Mouse (Mus musculus): Measurements from ENCODE around the gene Pigw. TPM values are rescaled to one million over a fixed set of nuclear protein-coding genes. Genes with fewer than 3 reads are reported as not detected.
"Not testable (repeated sequence)": the region's sequence is repeated elsewhere in the genome, so short reads cannot be mapped to it uniquely, and the experiment has no call there.

Gene Pigw
- polyA plus RNA-seq, 1 experiment from 2014 or later = 4.8 TPM

- no peak for ATAC-seq (ENCODE audit: low FRiP score, low TSS enrichment)
- 94% methylated on average over 15 of the region's 15 CpGs for WGBS
- Histone ChIP-seq H3K36me3 (ENCODE audit: control insufficient read depth, insufficient read depth, low read length) (peaks cover 35% of the 10 kb centered on the region), H3K27ac (ENCODE audit: low read depth, low read length) (no peak overlapping the region), H3K27me3 (ENCODE audit: control insufficient read depth, insufficient read depth, low read length) (no peaks in the 10 kb centered on the region), H3K4me1 (ENCODE audit: control insufficient read depth, insufficient read depth, low read length) (no peaks in the 10 kb centered on the region), H3K9ac (ENCODE audit: low read depth, low read length) (no peak overlapping the region), H3K4me2 (replicated peaks; ENCODE audit: low read depth, low read length) (no peak overlapping the region), H3K4me3 (ENCODE audit: low read length) (no peak overlapping the region), H3K9me3 (ENCODE audit: control insufficient read depth, low read length) (no peaks in the 10 kb centered on the region)
These were observed 33.2 kb downstream of the Pigw start for GRCm38 (mm10) chr11:84846741-84847474.

- no peak overlapping the region for H3K4me2 ChIP-seq (replicated peaks; ENCODE audit: low read depth, low read length)
- no peaks in the 10 kb centered on the region for H3K27me3 ChIP-seq (ENCODE audit: control insufficient read depth, insufficient read depth, low read length)
- H3K4me3 ChIP-seq (ENCODE audit: low read length) = no peak overlapping the region
- H3K36me3 ChIP-seq (ENCODE audit: control insufficient read depth, insufficient read depth, low read length) = peaks cover 68% of the 10 kb centered on the region
- H3K4me1 ChIP-seq (ENCODE audit: control insufficient read depth, insufficient read depth, low read length) = no peaks in the 10 kb centered on the region
- H3K9me3 ChIP-seq (ENCODE audit: control insufficient read depth, low read length) = no peaks in the 10 kb centered on the region
- no peak overlapping the region for H3K9ac ChIP-seq (ENCODE audit: low read depth, low read length)
- ATAC-seq (ENCODE audit: low FRiP score, low TSS enrichment) = no peak
- H3K27ac ChIP-seq (ENCODE audit: low read depth, low read length) = no peak overlapping the region
- WGBS = 90% methylated on average over 2 of the region's 2 CpGs
These were observed 40.8 kb downstream of the Pigw start for GRCm38 (mm10) chr11:84839330-84839729.

DNA sequence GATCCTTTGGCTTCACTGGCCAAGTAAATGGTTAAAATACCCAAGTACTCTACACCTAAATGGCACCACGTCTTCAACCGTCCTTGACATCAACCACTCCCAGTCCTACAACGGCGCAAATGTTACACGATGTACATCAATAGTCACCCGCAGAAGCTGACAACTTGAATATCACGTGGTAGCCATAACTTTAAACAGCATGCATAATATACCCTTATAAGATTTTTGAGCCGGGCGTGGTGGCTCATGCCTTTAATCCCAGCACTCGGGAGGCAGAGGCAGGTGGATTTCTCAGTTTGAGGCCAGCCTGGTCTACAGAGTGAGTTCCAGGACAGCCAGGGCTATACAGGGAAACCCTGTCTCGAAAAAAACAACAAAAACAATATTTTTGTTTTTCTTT, 50.6 kb downstream of the Pigw start:
- Histone ChIP-seq H3K36me3 (ENCODE audit: control insufficient read depth, insufficient read depth, low read length) (peaks cover 31% of the 10 kb centered on the region), H3K4me2 (replicated peaks; ENCODE audit: low read depth, low read length) (peak overlapping the region; percentile 95), H3K9ac (ENCODE audit: low read depth, low read length) (peak overlapping the region; percentile 81; the same call in 1 of the 2 replicates), H3K4me3 (ENCODE audit: low read length) (peak overlapping the region; percentile 83), H3K27ac (ENCODE audit: low read depth, low read length) (peak overlapping the region; percentile 82)
- ATAC-seq (ENCODE audit: low FRiP score, low TSS enrichment); H3K4me1 ChIP-seq (ENCODE audit: control insufficient read depth, insufficient read depth, low read length); H3K27me3 ChIP-seq (ENCODE audit: control insufficient read depth, insufficient read depth, low read length); H3K9me3 ChIP-seq (ENCODE audit: control insufficient read depth, low read length): not testable (repeated sequence)
- WGBS = 76% methylated on average over 11 of the region's 11 CpGs

DNA sequence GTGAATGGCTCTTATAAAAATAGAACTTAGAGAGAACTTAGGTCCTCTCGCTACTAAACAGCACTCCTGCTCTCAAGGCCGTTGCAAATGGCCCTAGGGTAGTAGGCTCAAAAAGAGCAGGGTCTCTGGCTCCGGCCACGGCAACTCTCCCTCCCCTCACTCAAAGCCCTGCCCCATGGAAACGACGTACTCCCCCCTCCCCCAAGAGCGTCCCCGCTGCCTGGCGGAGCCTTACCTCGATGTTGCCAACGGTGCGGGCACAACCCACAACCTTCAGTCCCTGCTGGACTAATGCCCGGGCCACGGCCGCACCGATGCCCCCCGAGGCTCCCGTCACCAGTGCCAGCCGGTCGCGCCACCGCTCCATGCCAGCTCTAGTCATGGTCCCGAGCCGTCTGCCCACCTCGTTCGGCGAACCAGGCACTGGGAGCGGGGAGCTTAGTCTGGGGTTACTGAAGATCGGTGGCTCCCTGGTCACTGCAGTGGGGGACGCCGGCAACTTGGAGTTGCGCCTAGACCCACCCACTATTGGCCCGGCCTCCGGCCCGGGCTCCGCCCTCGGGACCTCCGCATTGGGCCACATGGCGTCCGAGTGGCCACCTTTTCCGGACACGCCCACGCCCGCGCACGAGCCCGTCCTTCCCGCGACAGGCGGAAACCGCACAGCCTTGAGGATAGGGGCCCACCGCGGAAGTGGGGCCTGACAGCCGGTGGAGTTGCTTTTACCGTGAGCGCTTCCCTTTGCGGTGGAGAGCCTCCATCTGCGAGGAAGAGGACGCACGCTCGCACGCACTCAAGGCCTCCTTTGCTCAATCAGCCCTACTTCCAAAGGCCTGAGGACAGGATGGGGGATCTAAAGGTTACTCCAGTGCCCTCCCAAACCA, 51.3 kb downstream of the Pigw start, which contains the start of gene Dhrs11:
TSS of gene Dhrs11 (minus strand) at position 479 of the 884 bp plus-strand sequence.
- H3K4me3 ChIP-seq (ENCODE audit: low read length) = peak within 1 kb of the TSS; percentile 83
- H3K27me3 ChIP-seq (ENCODE audit: control insufficient read depth, insufficient read depth, low read length) = no peaks in the 10 kb centered on the region
- H3K27ac ChIP-seq (ENCODE audit: low read depth, low read length) = peak within 1 kb of the TSS; percentile 82
- peak within 1 kb of the TSS; percentile 95 for H3K4me2 ChIP-seq (replicated peaks; ENCODE audit: low read depth, low read length)
- peak within 1 kb of the TSS; percentile 81 for H3K9ac ChIP-seq (ENCODE audit: low read depth, low read length)
- no peaks in the 10 kb centered on the region for H3K9me3 ChIP-seq (ENCODE audit: control insufficient read depth, low read length)
- 0 out of 2 replicates have a peak, but pooled peaks cover 5% of the 10 kb centered on the region for H3K4me1 ChIP-seq (ENCODE audit: control insufficient read depth, insufficient read depth, low read length)
- H3K36me3 ChIP-seq (ENCODE audit: control insufficient read depth, insufficient read depth, low read length) = peaks cover 24% of the 10 kb centered on the region
- peak; percentile 97 for ATAC-seq (ENCODE audit: low FRiP score, low TSS enrichment)
- under 1% methylated on average over 62 of the region's 62 CpGs for WGBS

GRCm38 (mm10) chr11:84827901-84828503, 52.1 kb downstream of the Pigw start:
- no peak for ATAC-seq (ENCODE audit: low FRiP score, low TSS enrichment)
- H3K27me3 ChIP-seq (ENCODE audit: control insufficient read depth, insufficient read depth, low read length) = no peaks in the 10 kb centered on the region
- 0 out of 2 replicates have a peak, but pooled peaks cover 5% of the 10 kb centered on the region for H3K4me1 ChIP-seq (ENCODE audit: control insufficient read depth, insufficient read depth, low read length)
- no peaks in the 10 kb centered on the region for H3K9me3 ChIP-seq (ENCODE audit: control insufficient read depth, low read length)
- peak overlapping the region; percentile 81; the same call in 1 of the 2 replicates for H3K9ac ChIP-seq (ENCODE audit: low read depth, low read length)
- H3K36me3 ChIP-seq (ENCODE audit: control insufficient read depth, insufficient read depth, low read length) = peaks cover 18% of the 10 kb centered on the region
- peak overlapping the region; percentile 95 for H3K4me2 ChIP-seq (replicated peaks; ENCODE audit: low read depth, low read length)
- H3K27ac ChIP-seq (ENCODE audit: low read depth, low read length) = no peak overlapping the region
- WGBS = 43% methylated on average over 3 of the region's 3 CpGs
- peak overlapping the region; percentile 83 for H3K4me3 ChIP-seq (ENCODE audit: low read length)

- ATAC-seq (ENCODE audit: low FRiP score, low TSS enrichment) = no peak
- H3K4me3 ChIP-seq (ENCODE audit: low read length) = no peak overlapping the region
These were observed 52.6 kb downstream of the Pigw start for GRCm38 (mm10) chr11:84827492-84827891.

More at GRCm38 (mm10) chr11:84827492-84827891, 52.6 kb downstream of the Pigw start:
- Histone ChIP-seq H3K4me2 (replicated peaks; ENCODE audit: low read depth, low read length) (no peak overlapping the region), H3K9ac (ENCODE audit: low read depth, low read length) (no peak overlapping the region), H3K36me3 (ENCODE audit: control insufficient read depth, insufficient read depth, low read length) (peaks cover 13% of the 10 kb centered on the region), H3K4me1 (ENCODE audit: control insufficient read depth, insufficient read depth, low read length) (0 out of 2 replicates have a peak, but pooled peaks cover 5% of the 10 kb centered on the region), H3K27me3 (ENCODE audit: control insufficient read depth, insufficient read depth, low read length) (no peaks in the 10 kb centered on the region), H3K27ac (ENCODE audit: low read depth, low read length) (no peak overlapping the region), H3K9me3 (ENCODE audit: control insufficient read depth, low read length) (no peaks in the 10 kb centered on the region)

Small RNA genes lying within 50 kb of the gene (microRNA-seq; reads per million reads assigned to microRNA genes)
- gene Gm23564 = not detected

Other genes starting within 250 kb of the Pigw start
- 8.4 and 12.6 TPM in 2 replicates for gene Mrm1, start 60.8 kb downstream of the Pigw start, polyA plus RNA-seq (2014; fragmentation: Nextera tagmentation; extraction: Ambion mirVana)
- 8.3 and 10.4 TPM in 2 replicates for gene Dhrs11, start 51.3 kb downstream of the Pigw start, polyA plus RNA-seq (2014; fragmentation: Nextera tagmentation; extraction: Ambion mirVana)
- gene Ggnbp2, start 9.5 kb downstream of the Pigw start, polyA plus RNA-seq (2014; fragmentation: Nextera tagmentation; extraction: Ambion mirVana) = 68.7 and 74.7 TPM in 2 replicates
- 9.2 and 15.0 TPM in 2 replicates for gene Myo19, start 137 bp downstream of the Pigw start, polyA plus RNA-seq (2014; fragmentation: Nextera tagmentation; extraction: Ambion mirVana)
- 71.6 and 81.0 TPM in 2 replicates for gene Znhit3, start 36.1 kb upstream of the Pigw start, polyA plus RNA-seq (2014; fragmentation: Nextera tagmentation; extraction: Ambion mirVana)
- gene Car4, start 77.5 kb upstream of the Pigw start, polyA plus RNA-seq (2014; fragmentation: Nextera tagmentation; extraction: Ambion mirVana) = 58.6 and 65.3 TPM in 2 replicates

Data from kidney, embryonic 14.5 days (tissue).